Mouse (Mus musculus) layer of hippocampus, adult 9-11 months (tissue): ENCODE measurements around the gene Mfap1b.

Experiments
- DNase-seq: peaks from one replicate; pipeline ENCODE4 v3.0.0; 2022

Gene Mfap1b

GRCm38 (mm10) chr2:121423166-121423565, 50.7 kb downstream of the Mfap1b start:
- DNase-seq: no peak

GRCm38 (mm10) chr2:121418476-121418875, 55.4 kb downstream of the Mfap1b start:
- no peak for DNase-seq

GRCm38 (mm10) chr2:121416356-121416755, 57.5 kb downstream of the Mfap1b start:
- no peak for DNase-seq

GRCm38 (mm10) chr2:121415591-121415990, 58.3 kb downstream of the Mfap1b start:
- no peak for DNase-seq

GRCm38 (mm10) chr2:121415103-121415502, 58.8 kb downstream of the Mfap1b start:
- no peak for DNase-seq

GRCm38 (mm10) chr2:121414139-121414685, 59.7 kb downstream of the Mfap1b start:
- DNase-seq: peak; percentile 37

GRCm38 (mm10) chr2:121413387-121414042, 60.4 kb downstream of the Mfap1b start, which contains the start of the genes Pdia3 and Catsper2:
Gene Pdia3, plus strand, starts transcription at chr2:121413775.
Gene Catsper2, minus strand, starts transcription at chr2:121413792.
- peak; percentile 97 for DNase-seq

- DNase-seq: peak; percentile 12
These were observed 61.0 kb downstream of the Mfap1b start for GRCm38 (mm10) chr2:121412843-121413386.
